Mouse (Mus musculus) lung, adult 2 months (tissue): Measurements from ENCODE around the gene Ptprk.

Source experiments
- CTCF ChIP-seq: fragments of 200-500 bp; IDR thresholded peaks from 2 replicates; pipeline ENCODE4 v1.5.1; 2011; ENCODE audit warnings: mild to moderate bottlenecking, low read length, control low read depth; ENCODE audit not compliant: insufficient read depth
- POLR2A ChIP-seq: fragments of 200-500 bp; IDR thresholded peaks from 2 replicates; pipeline ENCODE4 v1.6.1; 2011; ENCODE audit warnings: low read depth, mild to moderate bottlenecking, control low read depth, low read length, borderline replicate concordance; ENCODE audit errors: extremely low read depth

DNA sequence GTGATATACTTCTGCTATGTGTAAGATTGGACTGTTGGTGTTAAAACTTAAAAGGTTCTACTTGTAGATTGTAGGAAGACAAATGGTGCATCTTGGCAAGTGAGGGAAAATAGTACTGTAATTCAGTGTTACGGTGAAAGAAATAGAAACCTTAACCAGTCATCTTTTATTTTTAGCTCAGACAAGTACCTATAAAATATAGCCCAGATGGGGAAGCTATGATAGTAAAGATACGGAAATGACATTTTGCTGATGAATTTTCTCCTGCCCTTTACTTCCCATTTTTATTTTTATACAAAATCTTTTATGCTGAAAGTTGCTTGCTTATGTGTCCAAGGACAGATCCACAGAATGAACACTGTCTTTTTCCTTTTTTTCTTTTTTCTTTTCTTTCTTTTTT, 248.4 kb downstream of the Ptprk start:
- TF ChIP-seq CTCF (no peak), POLR2A (no peak)
